Mouse (Mus musculus) MEL (cell line): ENCODE results near the gene Gjc2. TPM values are rescaled to one million over a fixed set of nuclear protein-coding genes. Genes with fewer than 3 reads are reported as not detected.

Experiments
- DNase-seq: peaks from one replicate; pipeline ENCODE4 v3.0.0; 2011; ENCODE audit warnings: low read depth, low spot score
- H3K27ac ChIP-seq: 2 replicates; pipeline ENCODE4 v1.5.1; 2012; ENCODE audit warnings: low read depth, mild to moderate bottlenecking, control low read depth, low read length, moderate library complexity; ENCODE audit not compliant: control insufficient read depth
- H3K27me3 ChIP-seq, 2 experiments: fragments of 150-350 bp in 1 of 2; sonication (generic) in 1 of 2; 2 replicates each; pipeline ENCODE4 v1.6.1; 2012; ENCODE audit warnings: low read length in 2 of 2, mild to moderate bottlenecking in 2 of 2, improper control_type of control experiment in 1 of 2, moderate library complexity in 1 of 2; ENCODE audit not compliant: insufficient read depth in 2 of 2, control insufficient read depth in 1 of 2
- H3K36me3 ChIP-seq, 2 experiments: 2 replicates each; pipeline ENCODE4 v1.6.1; 2012 to 2014; ENCODE audit warnings: low read length in 2 of 2, improper control_type of control experiment in 1 of 2, inconsistent platforms in 1 of 2, mild to moderate bottlenecking in 1 of 2; ENCODE audit not compliant: insufficient read depth in 2 of 2, control insufficient read depth in 1 of 2
- H3K4me1 ChIP-seq, 2 experiments: fragments of 150-350 bp in 1 of 2; sonication (generic) in 1 of 2; 2 replicates each; pipeline ENCODE4 v1.6.1; 2012; ENCODE audit warnings: low read length in 2 of 2, improper control_type of control experiment in 1 of 2, mild to moderate bottlenecking in 1 of 2; ENCODE audit not compliant: insufficient read depth in 2 of 2, control insufficient read depth in 1 of 2
- H3K4me3 ChIP-seq, 2 experiments: fragments of 150-350 bp in 1 of 2; sonication (generic) in 1 of 2; 2 replicates each; pipeline ENCODE4 v1.5.1; 2012; ENCODE audit warnings: low read depth in 2 of 2, low read length in 2 of 2, mild to moderate bottlenecking in 2 of 2, moderate library complexity in 2 of 2, control low read depth in 1 of 2, improper control_type of control experiment in 1 of 2; ENCODE audit not compliant: control insufficient read depth in 1 of 2, insufficient read depth in 1 of 2
- H3K79me2 ChIP-seq: 2 replicates; pipeline ENCODE4 v1.6.1; 2012; ENCODE audit warnings: mild to moderate bottlenecking, low read length, moderate library complexity; ENCODE audit not compliant: control insufficient read depth, poor library complexity, insufficient read depth
- H3K9ac ChIP-seq: 2 replicates; pipeline ENCODE4 v1.6.1; 2012; ENCODE audit warnings: low read depth, mild to moderate bottlenecking, control low read depth, low read length, moderate library complexity; ENCODE audit not compliant: control insufficient read depth, poor library complexity, severe bottlenecking
- H3K9me3 ChIP-seq: fragments of 150-350 bp; sonication (generic); replicated peaks from 2 replicates; pipeline ENCODE4 v1.6.1; 2012; ENCODE audit warnings: mild to moderate bottlenecking, low read length, improper control_type of control experiment, moderate library complexity; ENCODE audit not compliant: insufficient read depth
- BHLHE40 ChIP-seq: IDR thresholded peaks from 2 replicates; pipeline ENCODE4 v1.6.1; 2012; ENCODE audit warnings: low read depth, mild to moderate bottlenecking, inconsistent platforms, low read length, improper control_type of control experiment, borderline replicate concordance
- CHD1 ChIP-seq: IDR thresholded peaks from 2 replicates; pipeline ENCODE4 v1.6.1; 2012; ENCODE audit warnings: low read depth, mild to moderate bottlenecking, inconsistent platforms, low read length, improper control_type of control experiment
- CHD2 ChIP-seq: IDR thresholded peaks from 2 replicates; pipeline ENCODE4 v1.6.1; 2011; ENCODE audit warnings: low read length, improper control_type of control experiment
- CTCF ChIP-seq, 3 experiments: IDR thresholded peaks in 2 of 3; conservative IDR thresholded peaks in 1 of 3; 2 replicates each; pipeline ENCODE4 v1.5.1; 2011 to 2012; ENCODE audit warnings: low read length in 3 of 3, low read depth in 2 of 3, mild to moderate bottlenecking in 2 of 3, improper control_type of control experiment in 1 of 3, inconsistent platforms in 1 of 3, mixed read lengths in 1 of 3, moderate library complexity in 1 of 3; ENCODE audit not compliant: control insufficient read depth in 1 of 3, insufficient read depth in 1 of 3, poor library complexity in 1 of 3, severe bottlenecking in 1 of 3
- E2F4 ChIP-seq: IDR thresholded peaks from 2 replicates; pipeline ENCODE4 v1.6.1; 2011; ENCODE audit warnings: low read depth, low read length, improper control_type of control experiment, borderline replicate concordance
- ELF1 ChIP-seq: IDR thresholded peaks from 2 replicates; pipeline ENCODE4 v1.6.1; 2014; ENCODE audit warnings: low read depth, mild to moderate bottlenecking, inconsistent platforms, low read length, improper control_type of control experiment, moderate library complexity
- EP300 ChIP-seq, 2 experiments: IDR thresholded peaks; 2 replicates each; pipeline ENCODE4 v1.6.1; 2011; ENCODE audit warnings: improper control_type of control experiment in 2 of 2, low read length in 2 of 2, low read depth in 1 of 2, mild to moderate bottlenecking in 1 of 2
- ETS1 ChIP-seq: IDR thresholded peaks from 2 replicates; pipeline ENCODE4 v1.6.1; 2012; ENCODE audit warnings: low read depth, mild to moderate bottlenecking, inconsistent platforms, low read length, improper control_type of control experiment, moderate library complexity
- GABPA ChIP-seq: IDR thresholded peaks from 2 replicates; pipeline ENCODE4 v1.6.1; 2012; ENCODE audit warnings: low read depth, mild to moderate bottlenecking, inconsistent platforms, low read length, improper control_type of control experiment, moderate library complexity
- GATA1 ChIP-seq: IDR thresholded peaks from 2 replicates; pipeline ENCODE4 v1.6.1; 2011; ENCODE audit warnings: low read depth, low read length, improper control_type of control experiment
- HCFC1 ChIP-seq: IDR thresholded peaks from 2 replicates; pipeline ENCODE4 v1.6.1; 2012; ENCODE audit warnings: low read depth, mild to moderate bottlenecking, inconsistent platforms, low read length, improper control_type of control experiment, moderate library complexity
- JUND ChIP-seq: IDR thresholded peaks from 2 replicates; pipeline ENCODE4 v1.6.1; 2011; ENCODE audit warnings: low read depth, mild to moderate bottlenecking, improper control_type of control experiment, low read length
- KAT2A ChIP-seq: conservative IDR thresholded peaks from 2 replicates; pipeline ENCODE4 v1.6.1; 2012; ENCODE audit warnings: low read depth, low read length, improper control_type of control experiment, inconsistent platforms
- MAX ChIP-seq: IDR thresholded peaks from 2 replicates; pipeline ENCODE4 v1.6.1; 2011; ENCODE audit warnings: low read length, improper control_type of control experiment
- MAZ ChIP-seq: IDR thresholded peaks from 2 replicates; pipeline ENCODE4 v1.6.1; 2012; ENCODE audit warnings: low read depth, mild to moderate bottlenecking, inconsistent platforms, low read length, improper control_type of control experiment
- MEF2A ChIP-seq: IDR thresholded peaks from 2 replicates; pipeline ENCODE4 v1.6.1; 2014; ENCODE audit warnings: low read depth, mild to moderate bottlenecking, inconsistent platforms, low read length, improper control_type of control experiment; ENCODE audit not compliant: poor library complexity, insufficient replicate concordance, severe bottlenecking; ENCODE audit errors: extremely low read depth
- MXI1 ChIP-seq: IDR thresholded peaks from 2 replicates; pipeline ENCODE4 v1.6.1; 2011; ENCODE audit warnings: mild to moderate bottlenecking, low read depth, low read length, improper control_type of control experiment
- MYB ChIP-seq: IDR thresholded peaks from 2 replicates; pipeline ENCODE4 v1.6.1; 2011; ENCODE audit warnings: mild to moderate bottlenecking, low read depth, low read length, improper control_type of control experiment
- MYC ChIP-seq: IDR thresholded peaks from 2 replicates; pipeline ENCODE4 v1.6.1; 2011; ENCODE audit warnings: low read depth, mild to moderate bottlenecking, low read length, improper control_type of control experiment, moderate library complexity
- NELFE ChIP-seq: IDR thresholded peaks from 2 replicates; pipeline ENCODE4 v1.6.1; 2011; ENCODE audit warnings: low read depth, low read length, improper control_type of control experiment
- NRF1 ChIP-seq: IDR thresholded peaks from 2 replicates; pipeline ENCODE4 v1.6.1; 2014; ENCODE audit warnings: low read depth, mild to moderate bottlenecking, inconsistent platforms, low read length, improper control_type of control experiment, moderate library complexity; ENCODE audit not compliant: poor library complexity, insufficient read depth, severe bottlenecking
- POLR2A ChIP-seq, 2 experiments: IDR thresholded peaks; 2 replicates each; pipeline ENCODE4 v1.6.1; 2011 to 2012; ENCODE audit warnings: low read length in 2 of 2, mild to moderate bottlenecking in 2 of 2, control low read depth in 1 of 2, improper control_type of control experiment in 1 of 2, low read depth in 1 of 2, moderate library complexity in 1 of 2; ENCODE audit not compliant: control insufficient read depth in 1 of 2, insufficient read depth in 1 of 2, poor library complexity in 1 of 2
- POLR2AphosphoS5 ChIP-seq: IDR thresholded peaks from 2 replicates; pipeline ENCODE4 v1.6.1; 2012; ENCODE audit warnings: low read depth, borderline replicate concordance, mild to moderate bottlenecking, inconsistent platforms, low read length, moderate library complexity, mixed read lengths
- RCOR1 ChIP-seq: IDR thresholded peaks from 2 replicates; pipeline ENCODE4 v1.6.1; 2012; ENCODE audit warnings: low read depth, mild to moderate bottlenecking, inconsistent platforms, low read length, improper control_type of control experiment
- SIN3A ChIP-seq: IDR thresholded peaks from 2 replicates; pipeline ENCODE4 v1.6.1; 2012; ENCODE audit warnings: low read length, improper control_type of control experiment, inconsistent platforms
- SMC3 ChIP-seq: IDR thresholded peaks from 2 replicates; pipeline ENCODE4 v1.6.1; 2011; ENCODE audit warnings: low read depth, low read length, improper control_type of control experiment
- TAL1 ChIP-seq: IDR thresholded peaks from 2 replicates; pipeline ENCODE4 v1.6.1; 2012; ENCODE audit warnings: mild to moderate bottlenecking, inconsistent platforms, low read length, moderate library complexity, mixed read lengths
- TBP ChIP-seq: IDR thresholded peaks from 2 replicates; pipeline ENCODE4 v1.8.0; 2011; ENCODE audit warnings: low read depth, low read length, improper control_type of control experiment
- TCF12 ChIP-seq: IDR thresholded peaks from 2 replicates; pipeline ENCODE4 v1.6.1; 2014; ENCODE audit warnings: low read depth, mild to moderate bottlenecking, inconsistent platforms, low read length, improper control_type of control experiment, moderate library complexity
- UBTF ChIP-seq: IDR thresholded peaks from 2 replicates; pipeline ENCODE4 v1.6.1; 2012; ENCODE audit warnings: low read depth, mild to moderate bottlenecking, inconsistent platforms, low read length, improper control_type of control experiment, moderate library complexity, borderline replicate concordance; ENCODE audit not compliant: insufficient read depth
- USF1 ChIP-seq: IDR thresholded peaks from 2 replicates; pipeline ENCODE4 v1.6.1; 2014; ENCODE audit warnings: low read depth, mild to moderate bottlenecking, inconsistent platforms, low read length, improper control_type of control experiment, moderate library complexity
- ZC3H11A ChIP-seq: IDR thresholded peaks from 2 replicates; pipeline ENCODE4 v1.6.1; 2012; ENCODE audit warnings: low read depth, mild to moderate bottlenecking, inconsistent platforms, low read length, improper control_type of control experiment
- ZKSCAN1 ChIP-seq: IDR thresholded peaks from 2 replicates; pipeline ENCODE4 v1.6.1; 2012; ENCODE audit warnings: low read depth, mild to moderate bottlenecking, inconsistent platforms, low read length, improper control_type of control experiment, moderate library complexity
- ZMIZ1 ChIP-seq: IDR thresholded peaks from 2 replicates; pipeline ENCODE4 v1.6.1; 2012; ENCODE audit warnings: low read depth, mild to moderate bottlenecking, inconsistent platforms, low read length, improper control_type of control experiment, moderate library complexity
- ZNF384 ChIP-seq: IDR thresholded peaks from 2 replicates; pipeline ENCODE4 v1.6.1; 2012; ENCODE audit warnings: low read depth, mild to moderate bottlenecking, inconsistent platforms, low read length, improper control_type of control experiment
- polyA plus RNA-seq, 2 experiments: library from polyadenylated mRNA; stranded (reverse) in 1 of 2; unstranded in 1 of 2; fragments of >175 nt in 1 of 2; fragments of >200 nt in 1 of 2; gene quantifications; 2 replicates each; pipeline versions ENCODE4 v1.2.1 to v1.2.4; 2012; ENCODE audit warnings: low replicate concordance in 2 of 2, low read depth in 1 of 2; ENCODE audit not compliant: insufficient read length in 2 of 2, insufficient read depth in 1 of 2, missing spikeins in 1 of 2
- total RNA-seq: library from RNA; depleted of rRNA; stranded (reverse); fragments of 300-350 nt; gene quantifications from 2 replicates; pipeline ENCODE4 v1.2.3, GENCODE M21; 2012

Gjc2 gene
- total and polyA plus RNA-seq, 3 experiments: 0.07 to 0.08 TPM; not detected in 1

GRCm38 (mm10) chr11:59228122-59228953 is 45.3 kb upstream of the Gjc2 start, which contains the start of gene Arf1:
TSS of gene Arf1 (minus strand) at chr11:59228270.
- no peaks in the 10 kb centered on the region for H3K27me3 ChIP-seq
- H3K79me2 ChIP-seq: peaks cover 50% of the 10 kb centered on the region
- H3K27ac ChIP-seq: peak within 1 kb of the TSS; percentile 70
- no peaks in the 10 kb centered on the region for H3K9me3 ChIP-seq
- H3K4me3 ChIP-seq: peak within 1 kb of the TSS; percentile 88 to 95
- peak within 1 kb of the TSS; percentile 93 for H3K9ac ChIP-seq
- H3K36me3 ChIP-seq: peaks cover 7 to 49% of the 10 kb centered on the region in 2 experiments; a peak in 3 of 4 replicates
- peaks cover 24 to 38% of the 10 kb centered on the region in 2 experiments for H3K4me1 ChIP-seq
- peak; percentile 99 for DNase-seq
- TF ChIP-seq MAZ (peak; percentile 14; the same call in 1 of the 2 replicates), ETS1 (peak; percentile 67), UBTF (no peak), TAL1 (no peak), EP300 (IDR thresholded peaks at IDR 0.05; ENCODE audit: low read depth in 1 of 2, low read length in 2 of 2) (peak in 1 of 2 experiments; percentile 51; a peak in 2 of 4 replicates), CHD1 (peak; percentile 33; the same call in 1 of the 2 replicates), HCFC1 (peak; percentile 95), MYC (no peak), SMC3 (no peak), GABPA (no peak), RCOR1 (peak; percentile 40; the same call in 1 of the 2 replicates), MEF2A (peak; percentile 43; the same call in 1 of the 2 replicates), MYB (0 out of 2 replicates have a peak, but pooled peaks have one; percentile 7), TBP (peak; percentile 86), ELF1 (peak; percentile 97), USF1 (peak; percentile 60), NELFE (peak; percentile 97), MXI1 (peak; percentile 91), NRF1 (peak; percentile 98), ZKSCAN1 (no peak), SIN3A (peak; percentile 92), KAT2A (peak; percentile 76; the same call in 1 of the 2 replicates), CHD2 (no peak), ZNF384 (0 out of 2 replicates have a peak, but pooled peaks have one; percentile 34), POLR2AphosphoS5 (no peak), ZMIZ1 (peak; percentile 94), E2F4 (peak; percentile 68; the same call in 1 of the 2 replicates), TCF12 (peak; percentile 84), CTCF (IDR thresholded peaks at IDR 0.05 in 2 of 3, conservative IDR thresholded peaks at IDR 0.05 in 1 of 3; ENCODE audit: control insufficient read depth in 1 of 3, insufficient read depth in 1 of 3, low read depth in 2 of 3, low read length in 3 of 3, poor library complexity in 1 of 3, severe bottlenecking in 1 of 3) (no peak), BHLHE40 (no peak; the same call in 1 of the 2 replicates), POLR2A (IDR thresholded peaks at IDR 0.05; ENCODE audit: control insufficient read depth in 1 of 2, insufficient read depth in 1 of 2, low read depth in 1 of 2, low read length in 2 of 2, poor library complexity in 1 of 2) (peak; percentile 94 to 97; a peak in 3 of 4 replicates), ZC3H11A (peak; percentile 8; the same call in 1 of the 2 replicates), GATA1 (no peak), MAX (peak; percentile 83), JUND (no peak)
